Mouse (Mus musculus): Measurements from ENCODE around the gene Sp100.
"Not testable (repeated sequence)": the region's sequence is repeated elsewhere in the genome, so short reads cannot be mapped to it uniquely, and the experiment has no call there.

DNA sequence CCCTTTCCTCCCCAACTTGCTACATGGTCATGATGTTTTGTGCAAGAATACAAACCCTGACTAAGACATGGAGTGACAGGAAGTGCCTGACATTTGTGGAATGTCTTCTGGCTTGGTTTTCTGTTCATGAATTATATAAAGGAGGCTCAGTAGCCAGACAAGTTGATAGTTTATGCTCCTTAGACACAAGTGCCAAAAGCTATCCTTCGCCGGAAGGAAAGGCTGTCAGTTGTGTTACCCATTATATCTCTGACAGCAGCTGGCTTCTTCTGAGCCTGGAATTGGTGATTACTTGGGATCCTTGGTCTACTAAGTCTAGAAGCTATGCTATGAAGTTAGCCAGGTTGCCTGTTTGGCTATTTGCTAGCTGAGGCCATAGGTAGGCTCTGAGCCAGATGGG, 7.4 kb downstream of the Sp100 start:
- not testable (repeated sequence) for TF ChIP-seq CTCF (IDR thresholded peaks at IDR 0.05); POLR2A (IDR thresholded peaks at IDR 0.05; ENCODE audit: insufficient read depth, low read depth, low read length)
